Mouse (Mus musculus): ENCODE measurements around the gene Unc45b.
"Not testable (repeated sequence)": the region's sequence is repeated elsewhere in the genome, so short reads cannot be mapped to it uniquely, and the experiment has no call there.

Gene Unc45b

DNA sequence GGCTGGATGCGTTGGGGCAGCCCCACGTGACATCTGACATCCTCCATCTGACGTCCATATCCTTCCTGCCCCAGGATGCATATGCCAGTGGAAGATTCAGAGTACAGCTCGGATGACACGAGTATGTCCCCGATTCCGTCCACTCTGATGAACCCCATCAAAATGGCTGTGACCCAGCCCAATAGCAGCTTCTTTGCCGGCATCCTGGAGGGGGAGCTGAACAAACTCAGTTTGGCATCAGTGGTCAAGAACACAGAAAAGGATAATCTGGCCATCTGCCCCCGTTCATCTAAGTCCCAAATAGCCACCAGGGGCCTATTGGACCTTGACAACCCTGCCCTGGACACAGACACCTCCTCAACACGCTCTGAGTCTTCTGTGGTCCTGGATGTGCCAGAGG is 12.9 kb upstream of the Unc45b start:
- DNase-seq (ENCODE audit: low spot score), result no peak

DNA sequence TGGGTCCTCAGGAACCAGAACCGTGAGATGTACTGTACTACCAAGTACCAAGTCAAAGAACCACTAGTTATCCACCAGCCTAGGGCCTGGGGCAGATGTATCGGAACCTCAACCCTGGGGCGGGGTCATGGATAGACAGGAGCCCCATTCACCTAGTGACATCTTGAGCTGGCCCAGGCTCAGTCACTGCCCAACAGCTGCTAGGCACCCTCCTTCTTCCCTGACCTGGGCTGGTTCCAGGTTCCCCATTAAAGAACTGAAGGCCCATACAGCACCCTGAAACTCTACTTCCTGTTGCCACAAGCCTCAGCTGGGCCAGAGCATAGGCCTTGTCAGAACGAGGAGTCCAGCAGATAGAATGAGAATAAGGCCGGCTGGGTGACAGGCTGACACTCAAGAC is 10.6 kb upstream of the Unc45b start:
- DNase-seq (ENCODE audit: low spot score), result no peak

DNA sequence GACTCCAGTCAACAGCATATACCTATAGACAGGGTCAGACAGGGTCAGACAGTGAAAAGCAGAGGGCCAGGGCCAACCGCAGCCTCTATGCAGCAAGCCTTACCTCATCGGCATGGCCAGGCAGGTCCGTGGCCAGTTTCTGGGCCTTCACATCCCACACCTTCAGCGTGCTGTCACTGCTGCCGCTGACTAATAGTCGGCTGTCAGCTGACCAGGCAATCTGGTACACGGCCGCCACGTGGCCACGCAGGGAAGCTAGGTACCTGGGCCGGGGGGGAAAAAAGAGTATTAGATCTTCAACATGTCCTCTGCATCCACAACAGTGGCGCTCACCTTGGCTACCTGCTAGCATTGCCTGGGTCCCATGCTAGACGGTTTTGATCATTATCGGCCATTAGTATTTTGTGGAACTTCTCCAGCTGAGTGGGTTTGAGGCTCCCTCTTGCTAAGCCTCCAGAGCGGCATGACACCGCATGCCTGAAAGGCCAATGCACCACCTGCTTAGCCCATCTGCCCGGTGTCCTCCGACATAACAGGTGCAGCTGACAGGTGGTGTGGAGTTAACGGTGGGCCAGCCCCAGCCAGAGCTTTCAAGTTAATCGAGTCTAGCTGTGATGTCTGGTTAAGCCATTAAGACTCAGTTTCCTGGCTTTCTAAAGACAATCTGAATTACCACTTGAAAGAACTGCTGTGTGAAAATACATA is 8.6 kb upstream of the Unc45b start:
- DNase-seq (ENCODE audit: low spot score), result no peak

DNA sequence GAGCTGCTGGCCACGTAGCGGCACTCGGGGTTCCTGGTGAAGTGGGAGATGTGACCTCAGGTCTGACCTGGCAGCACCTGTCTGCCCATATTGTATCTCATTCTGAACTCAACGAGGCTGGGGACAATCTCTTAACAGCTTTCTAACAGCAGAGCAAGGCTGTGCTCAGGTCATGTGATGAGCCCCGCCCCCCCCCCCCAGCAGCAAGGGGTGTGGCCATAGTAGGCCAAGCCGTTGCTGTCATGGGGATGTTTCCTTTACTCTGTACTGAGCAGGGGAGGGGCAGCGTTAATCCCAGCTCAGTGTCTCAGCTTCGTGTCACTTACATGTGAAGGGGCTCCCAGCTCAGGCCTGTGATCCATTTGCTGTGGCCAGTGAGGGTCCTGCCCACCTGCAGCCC is 5.4 kb upstream of the Unc45b start:
- DNase-seq (ENCODE audit: low spot score), result no peak

DNA sequence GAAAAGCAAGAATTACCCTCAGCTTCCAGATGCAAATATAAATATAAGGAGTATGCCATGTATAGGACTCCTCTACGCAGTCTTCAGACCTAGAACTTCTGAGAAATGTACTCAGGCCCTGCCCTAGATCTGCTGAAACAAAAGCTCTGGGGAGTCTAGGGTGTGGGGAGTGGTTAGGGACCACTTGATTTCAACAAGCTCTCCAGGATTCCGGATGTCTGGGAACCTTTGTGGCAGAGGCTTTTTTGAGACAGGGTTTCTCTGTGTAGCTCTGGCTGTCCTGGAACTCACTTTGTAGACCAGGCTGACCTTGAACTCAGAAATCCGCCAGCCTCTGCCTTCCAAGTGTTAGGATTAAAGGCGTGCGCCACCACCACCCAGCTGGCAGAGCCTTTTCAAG is 4.5 kb upstream of the Unc45b start:
- no peak for DNase-seq (ENCODE audit: low spot score)

DNA sequence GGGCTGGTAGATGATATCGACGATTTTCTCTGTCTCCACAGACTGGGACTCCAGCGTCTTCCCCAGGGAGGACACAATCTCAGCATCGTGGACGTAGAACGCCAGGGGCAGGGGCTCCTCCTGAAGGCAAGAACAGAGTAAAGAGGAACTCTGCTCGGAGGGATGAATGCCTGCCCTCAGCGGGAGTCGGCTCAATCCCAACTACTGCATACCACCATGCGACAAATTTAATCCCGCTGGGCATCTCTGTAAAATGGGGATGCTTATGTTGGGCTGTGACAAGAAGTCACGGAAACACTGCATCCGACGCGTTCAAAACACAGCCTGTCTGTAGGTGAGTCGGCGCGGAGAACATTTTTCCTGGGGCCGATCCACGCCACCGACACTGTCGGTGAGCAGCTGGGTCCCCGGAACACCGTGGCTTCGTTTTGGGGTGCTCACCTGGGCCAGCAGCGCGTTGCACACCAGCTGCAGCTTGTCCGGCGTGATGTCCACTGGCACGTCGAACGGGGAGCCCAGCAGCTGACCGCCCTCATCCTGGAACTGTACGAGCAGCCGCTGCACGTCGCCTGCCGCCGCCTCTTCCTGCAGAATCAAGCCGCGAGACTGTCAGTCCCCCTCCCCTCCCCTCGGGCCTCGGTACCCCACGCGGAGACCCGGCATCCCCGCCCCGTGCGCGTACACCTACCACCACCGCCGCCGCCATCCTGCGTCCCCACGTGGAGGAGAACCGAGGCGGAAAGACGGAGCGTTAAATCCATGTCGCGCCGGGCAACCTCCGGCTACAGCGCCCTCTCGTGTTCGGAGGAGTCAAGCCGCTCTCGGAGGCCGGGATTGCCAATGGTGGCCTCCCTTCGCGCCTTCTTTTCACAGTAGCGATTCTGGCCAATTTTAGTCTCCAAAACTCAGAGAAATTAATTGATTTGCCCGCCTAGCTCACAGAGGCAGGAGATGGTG is 2.4 kb upstream of the Unc45b start, which contains the start of gene Nle1:
TSS of gene Nle1 (minus strand) at position 761 of the 957 bp plus-strand sequence.
- peak; percentile 94 for DNase-seq (ENCODE audit: low spot score)

DNA sequence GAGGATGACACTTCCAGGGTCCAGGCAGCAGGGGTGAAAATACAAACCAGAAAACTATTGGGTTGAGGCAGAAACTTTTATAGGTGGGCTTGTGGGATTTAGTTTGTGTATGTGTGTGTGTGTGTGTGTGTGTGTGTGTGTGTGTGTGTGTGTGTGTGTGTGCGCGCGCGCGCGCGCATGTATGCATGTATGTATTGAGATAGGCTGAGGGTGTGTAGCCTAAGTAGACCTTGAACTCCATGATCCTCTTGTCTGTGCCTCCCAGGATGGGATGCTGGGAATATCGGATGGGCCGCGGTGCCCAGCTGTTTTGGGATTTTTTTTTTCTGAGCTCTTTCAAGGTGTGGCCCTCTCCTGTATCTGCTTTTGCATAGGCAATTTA is 1.8 kb upstream of the Unc45b start:
- no peak for DNase-seq (ENCODE audit: low spot score)

DNA sequence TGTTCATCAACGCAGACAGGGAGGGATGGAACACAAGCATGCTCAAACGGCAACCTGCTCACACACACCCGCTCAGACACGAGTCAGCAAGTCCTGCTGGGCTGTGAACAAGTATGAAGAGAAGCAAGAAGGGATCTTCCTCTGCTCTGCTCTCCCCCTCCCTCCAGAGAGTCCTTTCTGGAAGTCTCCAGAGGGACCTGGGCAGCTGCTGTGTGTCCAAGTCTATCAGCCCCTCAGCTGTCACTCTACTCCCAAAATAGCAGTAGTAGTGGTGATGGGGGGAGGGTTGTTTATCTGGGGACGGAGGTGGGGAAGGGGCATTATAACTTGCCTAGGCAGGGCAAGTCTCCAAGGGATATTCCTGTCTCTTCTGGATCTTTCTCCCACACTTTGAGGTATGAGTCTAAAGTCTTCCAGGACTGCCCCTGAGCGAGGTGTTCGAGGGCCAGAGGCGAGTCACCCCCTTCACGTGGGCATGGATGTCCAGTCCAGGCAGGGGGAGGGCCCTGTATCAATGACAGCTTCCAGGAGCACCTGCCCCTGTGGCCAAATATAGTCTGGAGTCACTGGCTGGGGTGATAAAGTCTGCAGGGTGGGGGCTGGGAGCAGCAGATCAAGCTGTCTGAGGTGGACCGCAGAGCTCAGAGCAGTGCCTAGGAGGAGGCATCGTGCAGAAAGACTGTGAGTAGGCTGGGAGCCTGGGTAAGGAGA is 484 bp downstream of the Unc45b start:
- no peak for DNase-seq (ENCODE audit: low spot score)

DNA sequence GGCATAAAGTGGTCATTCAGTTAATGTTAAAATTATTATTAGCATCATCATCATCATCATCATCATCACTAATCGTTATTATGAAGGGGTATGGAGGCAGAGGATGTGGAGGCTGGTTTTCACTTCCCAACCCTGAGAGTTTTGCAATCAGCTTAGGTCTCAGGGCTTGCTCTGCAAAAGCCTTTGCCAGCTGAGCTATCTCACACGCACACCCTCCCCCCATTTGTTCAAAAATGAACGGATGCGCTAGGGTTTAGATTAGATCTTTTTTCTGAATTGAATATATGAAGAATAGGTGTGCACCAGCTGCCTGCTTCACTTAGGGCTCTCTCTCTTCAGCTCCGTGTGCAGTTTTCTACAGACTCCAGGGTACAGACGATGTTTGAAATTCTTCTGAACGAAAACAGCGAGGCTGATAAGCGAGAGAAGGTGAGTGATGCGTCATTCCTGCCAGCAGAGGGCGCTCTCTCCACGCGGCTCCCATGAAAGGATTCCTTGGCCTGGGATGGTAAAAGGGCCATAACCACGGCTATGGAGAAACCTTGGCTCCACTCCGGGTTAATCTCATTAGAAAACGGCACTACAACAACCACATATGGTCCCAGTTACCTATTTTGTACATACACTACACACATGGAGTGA is 4.5 kb downstream of the Unc45b start:
- DNase-seq (ENCODE audit: low spot score), result peak; percentile 69

DNA sequence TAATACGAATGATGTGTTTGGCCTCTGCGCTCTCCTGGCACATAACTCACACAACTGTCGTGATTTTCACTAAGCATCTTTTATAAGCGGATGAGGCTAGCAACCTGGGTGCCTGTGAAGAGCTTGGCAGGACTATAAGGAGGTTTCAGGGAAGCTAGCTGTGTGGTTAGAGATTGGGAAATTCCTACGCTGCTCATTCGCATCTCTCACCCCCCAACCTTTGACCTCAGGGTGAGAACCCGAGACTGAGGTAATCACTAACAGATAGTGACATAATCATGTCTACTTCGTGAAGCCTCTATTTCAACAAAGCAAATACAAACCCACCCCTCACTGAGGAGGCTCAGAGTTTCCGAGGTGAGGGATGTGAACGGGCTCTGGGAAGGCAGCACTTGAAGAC is 10.4 kb downstream of the Unc45b start:
- DNase-seq (ENCODE audit: low spot score), result no peak

DNA sequence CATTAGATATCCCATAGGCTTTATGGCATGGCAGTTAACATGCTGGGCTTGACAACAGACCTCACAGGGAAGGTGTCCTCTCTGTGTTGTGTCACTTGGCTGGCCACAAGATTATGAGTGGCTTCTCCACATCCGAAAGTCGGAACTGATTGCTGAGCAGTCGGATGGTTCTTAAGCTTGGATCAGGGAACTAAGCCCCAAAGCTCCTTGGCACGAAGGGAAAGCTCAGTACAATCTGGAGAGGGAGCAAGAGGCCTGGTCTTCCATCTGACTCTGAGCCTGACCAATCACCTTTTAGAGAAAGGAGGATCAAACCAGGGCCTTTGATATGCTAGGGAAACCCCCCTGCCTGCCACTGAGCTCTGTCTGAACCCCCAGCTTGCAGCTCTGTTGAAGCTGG is 11.3 kb downstream of the Unc45b start:
- DNase-seq (ENCODE audit: low spot score), result no peak

DNA sequence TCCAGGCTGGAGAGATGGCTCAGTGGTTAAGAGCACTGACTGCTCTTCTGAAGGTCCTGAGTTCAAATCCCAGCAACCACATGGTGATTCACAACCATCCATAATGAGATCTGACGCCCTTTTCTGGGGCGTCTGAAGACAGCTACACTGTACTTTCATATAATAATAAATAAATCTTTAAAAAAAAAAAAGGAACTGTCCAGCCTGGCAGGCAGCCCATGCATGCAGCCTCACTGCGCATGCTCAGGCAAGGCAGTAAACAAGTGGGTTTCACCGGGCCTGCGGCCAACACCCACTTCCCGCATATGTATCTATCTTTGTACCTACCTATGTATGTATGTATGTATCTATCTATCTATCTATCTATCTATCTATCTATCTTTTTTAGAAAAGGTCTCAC is 13.6 kb downstream of the Unc45b start:
- DNase-seq (ENCODE audit: low spot score), result not testable (repeated sequence)

DNA sequence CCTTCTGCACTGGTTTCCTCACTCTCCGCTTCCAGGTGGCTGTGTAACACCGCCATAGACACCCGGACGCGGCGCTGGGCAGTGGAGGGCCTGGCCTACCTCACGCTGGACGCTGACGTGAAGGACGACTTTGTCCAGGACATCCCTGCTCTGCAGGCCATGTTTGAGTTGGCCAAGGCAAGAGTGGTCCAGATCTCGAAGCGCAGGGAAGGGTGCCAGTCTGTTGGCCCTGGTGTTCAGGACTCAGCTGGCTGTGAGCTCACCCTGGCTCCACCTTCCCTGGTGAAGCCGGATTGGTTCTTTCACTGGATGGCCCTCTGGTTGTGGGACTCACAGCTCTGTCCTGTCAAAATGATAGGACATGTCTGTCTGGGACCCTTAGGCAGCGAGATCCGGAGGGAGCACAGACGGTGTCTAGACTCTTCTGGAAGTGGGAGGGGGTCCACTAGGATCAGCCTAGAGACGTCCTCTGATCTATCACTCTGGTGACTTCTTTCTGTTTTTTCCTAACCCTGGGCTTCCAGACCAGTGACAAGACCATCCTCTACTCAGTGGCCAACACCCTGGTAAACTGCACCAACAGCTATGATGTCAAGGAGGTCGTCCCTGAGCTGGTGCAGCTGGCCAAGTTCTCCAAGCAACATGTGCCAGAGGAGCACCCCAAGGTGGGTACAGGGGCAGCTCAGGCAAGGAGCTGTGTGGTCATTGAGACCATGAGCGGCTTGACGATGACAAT is 18.7 kb downstream of the Unc45b start:
- DNase-seq (ENCODE audit: low spot score), result no peak

DNA sequence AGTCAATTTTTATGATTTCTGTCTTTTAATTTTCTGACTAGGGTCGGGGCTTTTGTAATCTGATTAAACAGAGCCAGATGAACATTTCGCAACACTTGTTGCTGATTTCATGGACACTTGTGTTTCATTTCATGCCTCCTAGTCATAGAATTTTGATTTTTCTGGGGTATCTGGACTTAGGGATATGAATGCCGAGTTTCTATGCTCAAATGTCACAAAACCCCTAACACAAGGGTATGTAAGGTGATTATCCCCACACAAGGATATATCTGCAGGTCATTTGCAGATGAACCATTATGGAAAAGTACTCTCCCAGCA is 19.2 kb downstream of the Unc45b start:
- DNase-seq (ENCODE audit: low spot score), result no peak

DNA sequence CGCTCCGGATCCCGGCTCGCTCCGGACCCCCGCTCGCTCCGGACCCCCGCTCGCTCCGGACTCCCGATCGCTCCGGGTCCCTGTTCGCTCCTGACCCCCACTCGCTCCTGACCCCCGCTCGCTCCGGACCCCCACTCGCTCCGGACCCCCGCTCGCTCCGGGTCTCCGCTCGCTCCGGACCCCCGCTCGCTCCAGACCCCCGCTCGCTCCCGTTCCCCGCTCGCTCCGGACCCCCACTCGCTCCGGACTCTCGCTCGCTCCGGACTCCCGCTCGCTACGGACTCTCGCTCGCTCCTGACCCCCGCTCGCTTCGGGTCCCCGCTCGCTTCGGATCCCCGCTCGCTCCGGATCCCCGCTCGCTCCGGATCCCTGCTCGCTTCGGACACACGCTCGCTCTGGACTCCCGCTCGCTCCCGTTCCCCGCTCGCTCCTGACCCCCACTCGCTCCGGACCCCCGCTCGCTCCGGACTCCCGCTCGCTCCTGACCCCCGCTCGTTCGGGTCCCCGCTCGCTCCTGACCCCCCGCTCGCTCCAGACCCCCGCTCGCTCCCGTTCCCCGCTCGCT is 20.1 kb downstream of the Unc45b start:
- DNase-seq (ENCODE audit: low spot score), result not testable (repeated sequence)

DNA sequence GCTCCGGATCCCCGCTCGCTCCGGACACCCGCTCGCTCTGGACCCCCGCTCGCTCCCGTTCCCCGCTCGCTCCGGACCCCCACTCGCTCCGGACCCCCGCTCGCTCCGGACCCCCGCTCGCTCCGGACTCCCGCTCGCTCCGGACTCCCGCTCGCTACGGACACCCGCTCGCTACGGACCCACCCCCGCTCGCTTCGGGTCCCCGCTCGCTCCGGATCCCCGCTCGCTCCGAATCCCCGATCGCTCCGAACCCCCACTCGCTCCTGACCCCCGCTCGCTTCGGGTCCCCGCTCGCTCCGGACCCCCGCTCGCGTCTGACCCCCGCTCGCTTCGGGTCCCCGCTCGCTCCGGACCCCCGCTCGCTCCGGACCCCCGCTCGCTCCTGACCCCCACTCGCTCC is 20.8 kb downstream of the Unc45b start:
- not testable (repeated sequence) for DNase-seq (ENCODE audit: low spot score)

DNA sequence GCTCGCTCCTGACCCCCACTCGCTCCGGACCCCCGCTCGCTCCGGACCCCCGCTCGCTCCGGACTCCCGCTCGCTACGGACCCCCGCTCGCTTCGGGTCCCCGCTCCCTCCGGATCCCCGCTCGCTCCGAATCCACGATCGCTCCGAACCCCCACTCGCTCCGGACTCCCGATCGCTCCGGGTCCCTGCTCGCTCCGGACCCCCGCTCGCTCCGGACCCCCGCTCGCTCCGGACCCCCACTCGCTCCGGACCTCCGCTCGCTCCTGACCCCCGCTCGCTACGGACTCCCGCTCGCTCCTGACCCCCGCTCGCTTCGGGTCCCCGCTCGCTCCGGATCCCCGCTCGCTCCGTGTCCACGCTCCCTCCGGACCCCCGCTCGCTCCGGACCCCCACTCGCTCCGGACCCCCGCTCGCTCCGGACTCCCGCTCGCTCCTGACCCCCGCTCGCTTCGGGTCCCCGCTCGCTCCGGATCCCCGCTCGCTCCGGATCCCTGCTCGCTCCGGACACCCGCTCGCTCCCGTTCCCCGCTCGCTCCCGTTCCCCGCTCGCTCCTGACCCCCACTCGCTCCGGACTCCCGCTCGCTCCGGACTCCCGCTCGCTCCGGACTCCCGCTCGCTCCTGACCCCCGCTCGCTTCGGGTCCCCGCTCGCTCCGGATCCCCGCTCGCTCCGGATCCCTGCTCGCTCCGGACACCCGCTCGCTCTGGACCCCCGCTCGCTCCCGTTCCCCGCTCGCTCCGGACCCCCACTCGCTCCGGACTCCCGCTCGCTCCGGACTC is 21.5 kb downstream of the Unc45b start:
- not testable (repeated sequence) for DNase-seq (ENCODE audit: low spot score)

DNA sequence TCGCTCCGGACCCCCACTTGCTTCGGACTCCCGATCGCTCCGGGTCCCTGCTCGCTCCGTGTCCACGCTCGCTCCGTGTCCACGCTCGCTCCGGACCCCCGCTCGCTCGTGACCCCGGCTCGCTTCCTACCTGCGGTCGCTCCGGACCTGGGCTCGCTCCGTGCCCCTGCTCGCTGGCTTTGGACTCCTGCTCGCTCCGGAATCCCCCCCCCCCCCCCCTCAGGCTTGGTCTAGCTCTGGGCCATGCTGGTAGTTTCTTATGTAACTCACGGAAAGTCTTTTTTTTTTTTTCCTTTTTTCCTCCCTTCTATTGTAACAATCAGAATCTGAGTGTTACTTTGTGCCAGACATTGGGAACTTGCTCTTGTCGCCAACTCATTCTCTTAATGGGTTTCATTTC is 22.8 kb downstream of the Unc45b start:
- no peak for DNase-seq (ENCODE audit: low spot score)

DNA sequence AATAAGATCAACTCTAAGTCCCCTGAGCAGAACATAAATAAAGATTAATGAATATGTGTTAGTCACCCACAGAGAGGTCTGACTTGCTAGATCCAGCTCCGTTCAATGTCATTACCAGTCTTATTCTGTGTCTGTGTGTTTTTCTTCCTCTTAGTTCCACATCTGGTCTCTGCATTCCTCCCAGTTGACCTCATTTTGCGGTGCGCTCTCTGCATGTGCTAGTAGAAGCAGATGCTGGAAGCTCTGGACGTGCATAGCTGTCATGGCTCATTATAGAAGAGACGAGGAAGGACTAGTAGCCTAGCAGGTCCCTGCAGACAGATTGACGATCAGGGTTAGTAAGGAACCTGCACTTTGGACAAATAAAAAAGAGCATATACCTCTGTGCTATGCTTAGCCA is 33.0 kb downstream of the Unc45b start:
- DNase-seq (ENCODE audit: low spot score), result no peak

DNA sequence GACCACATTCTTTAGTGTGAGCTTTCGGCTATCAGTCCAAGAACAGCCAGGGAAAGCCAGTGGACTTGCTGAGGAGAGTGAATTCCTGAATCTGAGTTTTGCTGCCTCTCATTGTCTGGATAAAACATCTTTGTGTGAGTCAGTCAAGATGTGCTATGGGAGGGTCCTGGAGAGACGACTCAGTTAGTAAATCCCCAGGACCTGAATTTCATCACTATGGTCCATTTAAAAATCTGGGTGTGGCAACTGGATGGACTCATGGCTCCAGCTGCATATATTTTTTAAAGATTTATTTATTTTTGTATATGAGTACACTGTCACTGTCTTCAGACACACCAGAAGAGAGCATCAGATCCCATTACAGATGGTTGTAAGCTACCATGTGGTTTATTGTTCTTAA is 35.3 kb downstream of the Unc45b start:
- DNase-seq (ENCODE audit: low spot score), result no peak

DNA sequence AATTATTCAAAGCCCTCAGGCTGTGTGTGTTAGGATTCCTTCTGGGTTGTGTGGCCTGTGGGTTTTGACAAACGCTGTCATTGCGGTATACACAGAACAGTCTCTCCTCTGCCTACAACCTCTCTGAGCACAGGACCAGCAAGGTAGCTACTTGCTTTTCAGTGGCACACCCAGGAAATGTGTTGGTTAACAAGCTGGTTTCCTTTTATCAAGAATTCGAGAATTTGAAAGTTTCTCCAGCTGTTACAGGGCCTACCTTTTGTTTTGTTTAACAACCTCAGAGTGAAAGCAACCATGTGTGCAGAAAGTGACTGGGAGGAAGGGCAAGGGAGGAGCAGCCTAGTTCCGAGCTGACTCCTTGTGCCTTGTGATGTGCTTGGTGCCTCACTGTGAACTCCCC is 37.1 kb downstream of the Unc45b start:
- peak; percentile 85 for DNase-seq (ENCODE audit: low spot score)
